Mouse (Mus musculus) G1E (cell line): ENCODE measurements around the gene Tcf15.

ENCODE experiments used
- CTCF ChIP-seq: IDR thresholded peaks from 2 replicates; pipeline ENCODE4 v1.5.1; 2012; ENCODE audit warnings: low read depth, low read length, inconsistent platforms, mixed read lengths
- POLR2AphosphoS5 ChIP-seq: IDR thresholded peaks from 2 replicates; pipeline ENCODE4 v1.6.1; 2012; ENCODE audit warnings: low read depth, low read length, inconsistent platforms; ENCODE audit not compliant: insufficient replicate concordance
- TAL1 ChIP-seq: conservative IDR thresholded peaks from 2 replicates; pipeline ENCODE4 v1.6.1; 2012; ENCODE audit warnings: low read depth, low read length, inconsistent platforms, mixed read lengths

GRCm38 (mm10) chr2:152192591-152193345 lies 49.4 kb downstream of the Tcf15 start:
- TF ChIP-seq CTCF (no peak), POLR2AphosphoS5 (no peak), TAL1 (no peak)
